Mouse (Mus musculus): Measurements from ENCODE around the gene Nav2. TPM values are rescaled to one million over a fixed set of nuclear protein-coding genes. Genes with fewer than 3 reads are reported as not detected.

Gene Nav2
- polyA plus RNA-seq, 1 experiment from 2014 or later = 10.1 TPM

DNA sequence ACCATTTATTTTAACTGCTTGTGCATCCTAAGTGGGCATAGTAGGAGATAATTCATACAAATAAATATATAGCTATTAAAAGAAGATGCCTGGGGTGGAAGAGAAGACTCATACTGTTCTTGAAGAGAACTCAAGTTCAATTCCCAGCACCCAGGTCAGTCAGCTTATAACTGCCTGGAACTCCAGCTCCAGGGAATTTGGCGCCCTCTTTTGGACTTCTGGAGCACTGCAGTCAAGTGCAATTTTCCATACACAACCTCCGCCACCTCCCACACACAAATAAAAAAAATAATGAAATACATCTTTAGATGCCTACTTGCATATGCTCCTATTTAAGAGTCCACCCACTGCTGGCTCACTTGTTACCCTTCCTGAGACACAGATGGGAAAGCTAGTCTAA, 416.1 kb downstream of the Nav2 start:
- ATAC-seq (replicated peaks; ENCODE audit: low FRiP score, low read depth) = no peak

DNA sequence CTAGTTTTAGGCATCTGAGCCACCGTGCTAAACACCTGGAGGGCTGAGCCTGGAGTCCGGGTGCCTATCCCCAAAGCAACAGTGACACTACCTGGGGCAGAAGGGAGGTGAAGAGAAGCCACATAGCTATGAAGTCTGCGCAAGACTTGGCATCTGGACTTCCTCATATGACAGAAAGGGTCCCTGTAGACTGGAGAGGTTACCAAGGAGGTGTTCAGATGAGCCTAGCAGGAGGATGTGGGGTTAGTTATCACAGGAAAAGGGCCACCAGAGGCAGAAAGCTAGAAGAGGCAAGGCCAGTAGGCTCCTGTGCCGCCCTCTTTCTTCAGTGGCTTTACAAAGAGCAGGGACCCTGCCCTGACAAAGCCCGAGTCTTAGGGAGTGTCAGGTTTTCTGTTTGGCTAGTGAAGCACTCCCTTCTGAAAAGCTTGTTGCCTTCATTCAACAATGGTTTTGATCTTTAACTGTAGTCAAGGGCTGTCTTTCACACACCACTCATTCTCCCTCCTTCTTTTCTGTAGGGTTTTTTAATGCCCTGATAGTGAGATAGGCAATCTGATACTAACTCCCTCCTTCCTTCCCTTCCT, 417.7 kb downstream of the Nav2 start:
- no peaks in the 10 kb centered on the region for H3K36me3 ChIP-seq (ENCODE audit: insufficient read depth, low read length)
- H3K4me1 ChIP-seq (replicated peaks; ENCODE audit: insufficient read depth, low read length) = 0 out of 2 replicates have a peak, but pooled peaks cover 3% of the 10 kb centered on the region
- H3K27me3 ChIP-seq (ENCODE audit: insufficient read depth, low read length) = no peaks in the 10 kb centered on the region
- DNase-seq (ENCODE audit: low spot score) (peak; percentile 59), ATAC-seq (replicated peaks; ENCODE audit: low FRiP score, low read depth) (no peak)
- H3K9me3 ChIP-seq (replicated peaks; ENCODE audit: low read length) = no peaks in the 10 kb centered on the region
- no peak for TF ChIP-seq CTCF (IDR thresholded peaks at IDR 0.05; ENCODE audit: low read depth)
- 55% methylated on average over 5 of the region's 5 CpGs for WGBS
- no peak overlapping the region for H3K9ac ChIP-seq (ENCODE audit: low read depth, low read length)
- H3K4me3 ChIP-seq (replicated peaks; ENCODE audit: low read depth, low read length) = no peak overlapping the region
- H3K4me2 ChIP-seq (ENCODE audit: low read length) = no peak overlapping the region
- no peak overlapping the region for H3K27ac ChIP-seq

More for the DNA sequence above, 416.1 kb downstream of the Nav2 start:
- DNase-seq (ENCODE audit: low spot score) = no peak
- Histone ChIP-seq H3K9ac (ENCODE audit: low read depth, low read length) (no peak overlapping the region), H3K36me3 (ENCODE audit: insufficient read depth, low read length) (no peaks in the 10 kb centered on the region), H3K4me3 (replicated peaks; ENCODE audit: low read depth, low read length) (no peak overlapping the region), H3K27me3 (ENCODE audit: insufficient read depth, low read length) (no peaks in the 10 kb centered on the region), H3K4me2 (ENCODE audit: low read length) (no peak overlapping the region), H3K9me3 (replicated peaks; ENCODE audit: low read length) (no peaks in the 10 kb centered on the region), H3K27ac (no peak overlapping the region), H3K4me1 (replicated peaks; ENCODE audit: insufficient read depth, low read length) (peaks cover 3% of the 10 kb centered on the region; the same call in 1 of the 2 replicates)
- 96% methylated on average over 2 of the region's 2 CpGs for WGBS
- TF ChIP-seq CTCF (IDR thresholded peaks at IDR 0.05; ENCODE audit: low read depth) = peak; percentile 45

DNA sequence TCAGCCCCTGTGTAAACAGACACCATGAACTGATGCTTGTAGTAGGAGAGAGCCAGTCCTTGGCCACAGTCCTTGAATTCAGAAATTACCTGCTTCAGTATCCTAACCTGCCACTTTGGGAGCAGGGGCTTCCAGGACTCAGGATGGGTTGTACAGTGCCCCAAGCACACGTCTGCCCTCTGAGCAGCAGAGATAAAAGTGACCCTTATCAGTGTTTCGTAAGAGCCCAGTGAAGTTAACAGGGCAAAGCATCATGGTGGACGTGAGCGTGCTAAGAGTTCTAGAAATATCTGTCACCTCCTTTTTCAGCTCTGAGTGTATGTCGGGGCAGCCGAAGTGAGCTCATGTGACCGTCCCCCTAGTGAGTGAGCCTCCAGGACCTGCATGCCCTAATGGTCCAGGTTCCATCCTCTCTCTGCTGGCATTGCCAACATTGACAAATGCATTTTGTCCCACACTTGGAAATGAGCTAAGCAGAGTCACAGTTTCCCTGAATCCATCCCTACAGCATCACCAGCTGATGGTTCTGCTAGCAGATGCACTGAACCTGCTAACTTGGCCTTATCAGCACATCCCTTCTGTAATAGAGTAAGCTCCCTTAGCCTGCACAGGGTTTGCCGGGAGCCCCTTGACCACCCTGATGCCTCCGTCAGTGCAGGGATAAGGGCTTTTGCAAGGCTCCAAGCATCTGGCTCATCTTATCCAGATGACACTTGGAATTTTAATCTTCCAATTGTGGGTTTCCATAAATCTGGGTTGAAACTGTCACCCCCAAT, 418.6 kb downstream of the Nav2 start:
- Histone ChIP-seq H3K4me1 (replicated peaks; ENCODE audit: insufficient read depth, low read length) (0 out of 2 replicates have a peak, but pooled peaks cover 3% of the 10 kb centered on the region), H3K9me3 (replicated peaks; ENCODE audit: low read length) (no peaks in the 10 kb centered on the region), H3K36me3 (ENCODE audit: insufficient read depth, low read length) (no peaks in the 10 kb centered on the region), H3K4me2 (ENCODE audit: low read length) (no peak overlapping the region), H3K27me3 (ENCODE audit: insufficient read depth, low read length) (no peaks in the 10 kb centered on the region), H3K9ac (ENCODE audit: low read depth, low read length) (no peak overlapping the region), H3K27ac (no peak overlapping the region), H3K4me3 (replicated peaks; ENCODE audit: low read depth, low read length) (no peak overlapping the region)
- WGBS = 79% methylated on average over 9 of the region's 9 CpGs
- DNase-seq (ENCODE audit: low spot score) = no peak
- ATAC-seq (replicated peaks; ENCODE audit: low FRiP score, low read depth) = no peak
- no peak for TF ChIP-seq CTCF (IDR thresholded peaks at IDR 0.05; ENCODE audit: low read depth)

DNA sequence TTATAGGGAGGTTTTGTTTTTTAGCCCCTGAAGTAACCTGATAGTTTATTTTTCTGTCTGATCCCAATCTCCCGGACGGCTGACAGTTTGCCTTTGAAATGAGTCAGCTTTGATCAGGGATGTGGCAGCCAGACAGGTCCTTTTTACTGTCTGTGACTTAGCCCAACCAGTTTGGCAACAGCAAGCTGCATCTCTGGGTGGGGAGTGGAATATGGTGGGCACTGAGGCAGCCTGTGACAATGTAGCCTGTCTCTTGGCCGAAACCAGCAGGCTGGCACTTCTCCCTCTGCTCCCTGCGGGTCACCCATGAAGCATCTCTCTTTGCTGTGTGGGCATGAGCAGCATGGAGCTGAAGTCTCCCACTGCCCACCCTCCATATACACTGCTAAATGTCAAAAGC, 421.7 kb downstream of the Nav2 start:
- no peak overlapping the region for H3K4me2 ChIP-seq (ENCODE audit: low read length)
- no peak for DNase-seq (ENCODE audit: low spot score)
- no peak overlapping the region for H3K27ac ChIP-seq
- H3K9me3 ChIP-seq (replicated peaks; ENCODE audit: low read length) = no peaks in the 10 kb centered on the region
- H3K4me3 ChIP-seq (replicated peaks; ENCODE audit: low read depth, low read length) = no peak overlapping the region
- WGBS = 36% methylated on average over 4 of the region's 4 CpGs
- ATAC-seq (replicated peaks; ENCODE audit: low FRiP score, low read depth) = no peak
- no peaks in the 10 kb centered on the region for H3K36me3 ChIP-seq (ENCODE audit: insufficient read depth, low read length)
- TF ChIP-seq CTCF (IDR thresholded peaks at IDR 0.05; ENCODE audit: low read depth) = no peak
- 0 out of 2 replicates have a peak, but pooled peaks cover 3% of the 10 kb centered on the region for H3K4me1 ChIP-seq (replicated peaks; ENCODE audit: insufficient read depth, low read length)
- H3K9ac ChIP-seq (ENCODE audit: low read depth, low read length) = no peak overlapping the region
- H3K27me3 ChIP-seq (ENCODE audit: insufficient read depth, low read length) = no peaks in the 10 kb centered on the region

DNA sequence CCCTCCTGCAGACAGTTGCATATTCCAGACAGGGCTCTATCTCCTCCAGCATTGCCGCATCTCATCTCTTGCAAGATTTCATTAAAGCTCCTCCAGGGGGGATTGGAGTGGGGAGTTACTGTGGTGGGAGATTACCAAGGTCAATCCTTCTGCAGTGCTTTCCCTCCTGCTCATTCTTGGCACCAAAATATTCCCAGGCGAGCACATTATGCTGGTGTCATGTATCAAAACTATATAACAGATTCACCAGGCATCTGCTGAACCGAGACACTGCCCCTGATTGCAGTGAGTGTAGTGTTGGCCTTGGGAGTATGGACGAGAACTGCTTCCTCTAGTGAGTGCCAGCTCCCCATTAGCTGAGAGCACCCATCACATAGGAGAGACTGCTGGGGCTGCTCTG, 423.4 kb downstream of the Nav2 start:
- Histone ChIP-seq H3K4me3 (replicated peaks; ENCODE audit: low read depth, low read length) (no peak overlapping the region), H3K36me3 (ENCODE audit: insufficient read depth, low read length) (no peaks in the 10 kb centered on the region), H3K4me1 (replicated peaks; ENCODE audit: insufficient read depth, low read length) (no peaks in the 10 kb centered on the region), H3K4me2 (ENCODE audit: low read length) (no peak overlapping the region), H3K9me3 (replicated peaks; ENCODE audit: low read length) (no peaks in the 10 kb centered on the region), H3K27ac (no peak overlapping the region), H3K9ac (ENCODE audit: low read depth, low read length) (no peak overlapping the region), H3K27me3 (ENCODE audit: insufficient read depth, low read length) (no peaks in the 10 kb centered on the region)
- no peak for DNase-seq (ENCODE audit: low spot score)
- no peak for ATAC-seq (replicated peaks; ENCODE audit: low FRiP score, low read depth)
- WGBS = 60% methylated on average over 4 of the region's 4 CpGs
- TF ChIP-seq CTCF (IDR thresholded peaks at IDR 0.05; ENCODE audit: low read depth) = no peak

DNA sequence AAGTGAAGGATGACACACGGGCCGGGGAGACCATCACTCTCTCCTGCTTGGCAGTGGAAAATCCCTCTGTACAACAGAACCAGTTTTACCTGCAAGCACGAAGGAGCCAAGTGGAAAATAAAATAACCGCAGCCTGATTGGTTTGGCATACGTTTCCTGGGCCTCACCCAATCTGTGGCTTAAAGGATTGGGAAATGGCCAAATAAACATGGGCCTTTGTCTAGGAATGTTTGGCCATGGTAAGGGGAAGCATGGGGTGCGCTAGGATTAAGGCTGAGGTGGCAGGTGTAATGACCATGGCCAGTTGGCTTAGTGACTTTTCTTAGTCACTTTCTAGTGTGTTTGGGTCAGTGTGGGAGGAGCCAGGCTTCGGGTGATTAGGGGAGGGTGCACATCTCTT, 424.1 kb downstream of the Nav2 start:
- Histone ChIP-seq H3K4me1 (replicated peaks; ENCODE audit: insufficient read depth, low read length) (no peaks in the 10 kb centered on the region), H3K4me3 (replicated peaks; ENCODE audit: low read depth, low read length) (no peak overlapping the region), H3K36me3 (ENCODE audit: insufficient read depth, low read length) (no peaks in the 10 kb centered on the region), H3K4me2 (ENCODE audit: low read length) (no peak overlapping the region), H3K9me3 (replicated peaks; ENCODE audit: low read length) (no peaks in the 10 kb centered on the region), H3K9ac (ENCODE audit: low read depth, low read length) (no peak overlapping the region), H3K27me3 (ENCODE audit: insufficient read depth, low read length) (no peaks in the 10 kb centered on the region), H3K27ac (no peak overlapping the region)
- DNase-seq (ENCODE audit: low spot score) (no peak), ATAC-seq (replicated peaks; ENCODE audit: low FRiP score, low read depth) (no peak)
- no peak for TF ChIP-seq CTCF (IDR thresholded peaks at IDR 0.05; ENCODE audit: low read depth)
- 63% methylated on average over 7 of the region's 7 CpGs for WGBS
